Mouse (Mus musculus) intestine, postnatal 0 days (tissue): ENCODE results near the gene Tyw5. TPM values are rescaled to one million over a fixed set of nuclear protein-coding genes. Genes with fewer than 3 reads are reported as not detected.

Experiments
- ATAC-seq: fragments of 200-750 bp; cut with Nextera tagmentation; 2 replicates; pipeline ENCODE4 v1.8.0; 2017; ENCODE audit warnings: mild to moderate bottlenecking, moderate TSS enrichment, moderate library complexity
- H3K27ac ChIP-seq: fragments of 300-500 bp; sonication (generic); 2 replicates; pipeline ENCODE4 v1.5.1; 2014; ENCODE audit warnings: mild to moderate bottlenecking, low read depth, low read length, moderate library complexity
- H3K27me3 ChIP-seq: fragments of 300-500 bp; sonication (generic); replicated peaks from 2 replicates; pipeline ENCODE4 v1.6.1; 2014; ENCODE audit warnings: low read length, mixed read lengths; ENCODE audit not compliant: control insufficient read depth, insufficient read depth
- H3K36me3 ChIP-seq: fragments of 300-500 bp; sonication (generic); 2 replicates; pipeline ENCODE4 v1.6.1; 2014; ENCODE audit warnings: mild to moderate bottlenecking, moderate library complexity; ENCODE audit not compliant: control insufficient read depth, insufficient read depth
- H3K4me1 ChIP-seq: fragments of 300-500 bp; sonication (generic); replicated peaks from 2 replicates; pipeline ENCODE4 v1.6.1; 2014; ENCODE audit warnings: antibody characterized with exemption, low read length, mixed read lengths; ENCODE audit not compliant: control insufficient read depth, insufficient read depth
- H3K4me2 ChIP-seq: fragments of 300-500 bp; sonication (generic); replicated peaks from 2 replicates; pipeline ENCODE4 v1.6.1; 2014; ENCODE audit warnings: low read depth, mild to moderate bottlenecking, moderate library complexity
- H3K4me3 ChIP-seq: fragments of 300-500 bp; sonication (generic); 2 replicates; pipeline ENCODE4 v1.5.1; 2014; ENCODE audit warnings: low read depth, low read length
- H3K9ac ChIP-seq: fragments of 300-500 bp; sonication (generic); 2 replicates; pipeline ENCODE4 v1.6.1; 2014; ENCODE audit warnings: mild to moderate bottlenecking, low read depth, low read length
- H3K9me3 ChIP-seq: fragments of 300-500 bp; sonication (generic); 2 replicates; pipeline ENCODE4 v1.6.1; 2016; ENCODE audit warnings: mixed run types; ENCODE audit not compliant: control insufficient read depth
- CTCF ChIP-seq: sonication (generic); IDR thresholded peaks from 2 replicates; pipeline ENCODE4 v1.5.1; 2016; ENCODE audit warnings: low read depth, mild to moderate bottlenecking, control low read depth, antibody characterized with exemption, moderate library complexity
- WGBS: fragments of 180-500 bp; shearing (Covaris S2); extraction: QIAGEN DNeasy Blood & Tissue Kit; methylation state at CpG from one replicate; pipeline ENCODE4 v1.1.7; 2014; 5-methylcytosine and 5-hydroxymethylcytosine counted together
- polyA plus RNA-seq: library from polyadenylated mRNA; unstranded; fragments of >200 nt; fragmentation: Nextera tagmentation; extraction: Ambion mirVana; gene quantifications from 2 replicates; pipeline ENCODE4 v1.2.1, GENCODE M21; 2015

Tyw5 gene
- 14.0 and 15.4 TPM in 2 replicates for polyA plus RNA-seq

DNA sequence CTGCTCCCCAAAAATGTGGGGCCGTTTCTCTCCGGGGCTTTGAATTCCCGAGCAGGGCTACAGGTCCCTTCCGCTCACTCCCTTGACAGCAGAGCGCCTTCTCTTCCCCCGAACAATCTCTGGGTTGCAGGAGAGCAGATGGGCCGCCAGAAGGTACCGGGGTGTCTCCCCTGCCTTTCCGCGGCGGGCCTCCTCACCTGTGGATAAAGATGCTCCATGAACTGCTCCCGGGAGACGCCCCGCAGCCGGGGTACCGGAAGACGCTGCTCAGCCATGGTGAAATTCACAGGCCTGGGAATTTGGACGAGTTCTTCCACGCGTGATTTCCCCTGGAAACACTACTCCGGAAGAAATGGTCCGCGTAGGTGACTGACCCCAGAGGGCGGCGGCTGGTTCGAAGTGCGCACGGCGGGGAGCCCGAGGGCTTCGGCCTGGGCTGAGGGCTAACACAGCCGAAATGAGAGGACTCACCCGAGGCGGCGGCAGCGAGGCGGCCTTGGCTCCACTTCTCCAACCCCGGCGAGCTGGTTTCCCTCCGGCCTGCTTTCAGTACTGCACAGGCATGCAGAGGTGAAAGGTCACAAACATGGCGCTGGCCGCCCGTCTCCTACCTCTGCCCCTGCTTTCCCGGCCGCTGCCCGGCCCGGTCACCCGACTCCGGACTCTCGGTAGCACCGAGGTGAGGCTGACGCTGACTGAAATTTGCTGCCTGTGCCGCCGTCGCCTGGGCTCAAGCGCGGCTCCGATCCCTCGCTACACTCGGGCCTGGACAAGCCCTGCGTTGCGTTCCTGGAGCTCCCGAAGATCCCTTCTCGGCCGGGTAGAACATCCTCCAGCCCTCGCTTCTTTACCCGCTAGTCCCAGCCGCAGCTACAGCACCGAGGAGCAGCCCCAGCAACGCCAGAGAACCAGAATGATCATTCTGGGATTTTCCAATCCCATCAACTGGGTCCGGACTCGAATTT lies at the start of gene Tyw5, which contains the start of gene Maip1:
TSS of gene Tyw5 (minus strand) at position 915 of the 965 bp plus-strand sequence.
TSS of gene Maip1 (plus strand) at position 142 of the 965 bp plus-strand sequence.
- H3K9ac ChIP-seq = peak within 1 kb of the TSS; percentile 98
- no peaks in the 10 kb centered on the region for H3K4me1 ChIP-seq
- peak within 1 kb of the TSS; percentile 87 for H3K4me2 ChIP-seq
- H3K9me3 ChIP-seq = no peaks in the 10 kb centered on the region
- TF ChIP-seq CTCF = peak; percentile 39
- H3K4me3 ChIP-seq = peak within 1 kb of the TSS; percentile 95
- peak; percentile 94 for ATAC-seq
- H3K27me3 ChIP-seq = no peaks in the 10 kb centered on the region
- WGBS = under 1% methylated on average over 72 of the region's 72 CpGs
- H3K36me3 ChIP-seq = no peaks in the 10 kb centered on the region
- peak within 1 kb of the TSS; percentile 95 for H3K27ac ChIP-seq

DNA sequence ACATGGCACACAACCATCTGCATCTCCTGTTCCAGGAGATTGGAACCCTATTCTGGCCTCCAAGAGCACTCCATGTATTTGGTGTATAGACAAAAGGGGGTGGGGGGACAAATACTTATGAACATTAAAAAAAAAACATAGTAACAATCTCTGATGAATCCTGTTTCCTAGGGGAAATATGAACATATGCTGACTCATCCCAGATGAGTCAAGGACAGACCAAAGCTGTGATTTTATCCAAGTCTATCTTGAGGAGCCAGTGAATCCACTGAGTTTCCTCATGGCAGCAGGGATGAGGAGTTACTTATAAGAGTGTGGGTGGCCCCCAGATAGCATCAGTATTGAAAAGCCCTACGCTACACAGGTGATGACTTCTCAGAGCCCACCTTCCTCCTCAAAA lies 43.3 kb upstream of the Tyw5 start:
- Histone ChIP-seq H3K27me3 (no peaks in the 10 kb centered on the region), H3K9me3 (no peaks in the 10 kb centered on the region), H3K27ac (no peak overlapping the region), H3K4me1 (no peaks in the 10 kb centered on the region), H3K9ac (no peak overlapping the region), H3K4me3 (no peak overlapping the region), H3K4me2 (no peak overlapping the region), H3K36me3 (no peaks in the 10 kb centered on the region)
- no peak for ATAC-seq
- no peak for TF ChIP-seq CTCF
- WGBS = 93% methylated on average over 1 of the region's 1 CpGs

- H3K4me3 ChIP-seq = no peak overlapping the region
- no peaks in the 10 kb centered on the region for H3K36me3 ChIP-seq
- H3K27ac ChIP-seq = no peak overlapping the region
- ATAC-seq = no peak
- H3K27me3 ChIP-seq = no peaks in the 10 kb centered on the region
- no peaks in the 10 kb centered on the region for H3K4me1 ChIP-seq
- whole genome bisulfite sequencing = 68% methylated on average over 10 of the region's 10 CpGs
- TF ChIP-seq CTCF = no peak
- H3K9me3 ChIP-seq = no peaks in the 10 kb centered on the region
- H3K9ac ChIP-seq = no peak overlapping the region
- no peak overlapping the region for H3K4me2 ChIP-seq
Observed at GRCm38 (mm10) chr1:57445679-57446078, 38.8 kb upstream of the Tyw5 start.

DNA sequence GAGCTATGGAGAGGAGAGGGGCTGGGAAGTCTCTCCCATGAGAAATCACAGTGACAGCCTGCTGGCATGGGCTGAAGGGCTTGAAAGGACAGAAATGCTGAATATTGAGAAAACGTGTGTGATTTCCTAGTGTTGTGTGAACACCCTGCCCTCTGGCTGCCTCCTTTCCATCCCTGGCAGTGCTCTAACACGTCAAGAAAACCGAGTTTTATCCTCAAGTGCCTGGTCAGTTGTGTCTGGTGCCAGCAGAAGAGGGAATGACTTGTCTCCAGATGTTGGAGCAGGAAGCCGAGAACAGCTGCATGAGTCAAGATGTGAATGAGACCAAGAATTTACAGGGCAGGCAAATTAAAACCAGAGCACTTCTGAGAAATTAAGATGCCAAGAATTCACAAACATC lies 33.9 kb upstream of the Tyw5 start:
- ATAC-seq = no peak
- 55% methylated on average over 4 of the region's 4 CpGs for WGBS
- no peak for TF ChIP-seq CTCF
- Histone ChIP-seq H3K27me3 (no peaks in the 10 kb centered on the region), H3K9me3 (no peaks in the 10 kb centered on the region), H3K9ac (no peak overlapping the region), H3K4me3 (no peak overlapping the region), H3K4me1 (peaks cover 5% of the 10 kb centered on the region), H3K4me2 (no peak overlapping the region), H3K36me3 (no peaks in the 10 kb centered on the region), H3K27ac (no peak overlapping the region)

DNA sequence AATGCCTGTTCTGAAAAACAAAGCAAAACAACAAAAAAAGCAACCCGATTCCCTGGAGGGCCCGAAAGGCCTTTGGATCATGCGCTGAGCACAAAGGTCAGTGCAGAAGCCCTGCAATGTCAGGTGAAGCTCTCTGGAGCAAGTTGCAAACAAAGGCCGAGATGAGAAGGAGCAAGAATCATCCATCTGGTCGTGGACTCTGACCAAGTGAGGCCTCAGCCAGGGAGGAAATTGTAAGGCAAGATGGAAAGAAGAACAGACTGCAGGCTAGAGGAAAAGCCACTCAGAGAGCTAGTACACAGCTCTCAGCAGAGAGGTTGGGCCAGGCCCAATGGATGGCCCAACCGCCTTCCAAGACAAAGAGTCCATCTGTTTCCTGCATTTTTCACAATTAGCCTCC lies 32.1 kb upstream of the Tyw5 start:
- Histone ChIP-seq H3K4me2 (no peak overlapping the region), H3K36me3 (no peaks in the 10 kb centered on the region), H3K27me3 (no peaks in the 10 kb centered on the region), H3K4me1 (peaks cover 5% of the 10 kb centered on the region), H3K9ac (no peak overlapping the region), H3K9me3 (no peaks in the 10 kb centered on the region), H3K4me3 (no peak overlapping the region), H3K27ac (peak overlapping the region; percentile 6; the same call in 1 of the 2 replicates)
- ATAC-seq = peak; percentile 45
- 53% methylated on average over 6 of the region's 6 CpGs for WGBS
- no peak for TF ChIP-seq CTCF

DNA sequence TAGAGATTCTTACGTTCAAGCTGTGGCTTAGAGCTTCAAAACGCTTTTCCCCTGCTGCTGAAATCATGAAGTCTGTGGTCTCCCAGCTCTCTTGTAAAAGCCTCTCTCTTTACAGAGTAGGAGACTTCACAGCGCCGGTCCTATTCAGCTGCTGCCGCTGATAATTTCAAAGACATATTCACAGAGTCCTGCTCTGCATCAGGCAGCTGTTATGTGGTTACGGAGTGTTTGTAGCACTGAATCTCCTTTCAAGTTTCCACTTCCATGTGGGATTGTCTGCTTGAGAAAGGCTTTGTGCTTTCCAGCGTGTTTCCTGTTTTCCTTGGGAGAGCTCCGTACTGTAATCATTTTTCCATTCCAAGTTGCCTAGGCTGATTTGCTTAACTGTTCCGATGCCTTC lies 30.1 kb upstream of the Tyw5 start:
- Histone ChIP-seq H3K9me3 (no peaks in the 10 kb centered on the region), H3K4me3 (peak overlapping the region; percentile 4), H3K4me2 (peak overlapping the region; percentile 44), H3K36me3 (no peaks in the 10 kb centered on the region), H3K9ac (no peak overlapping the region), H3K27ac (0 out of 2 replicates have a peak overlapping the region, but pooled peaks have one; percentile 15), H3K4me1 (peaks cover 5% of the 10 kb centered on the region), H3K27me3 (no peaks in the 10 kb centered on the region)
- 46% methylated on average over 9 of the region's 9 CpGs for WGBS
- TF ChIP-seq CTCF = no peak
- no peak for ATAC-seq
